Comparison of ENCODE assay signal across 12 mouse cellular contexts in the genomic region with DNA sequence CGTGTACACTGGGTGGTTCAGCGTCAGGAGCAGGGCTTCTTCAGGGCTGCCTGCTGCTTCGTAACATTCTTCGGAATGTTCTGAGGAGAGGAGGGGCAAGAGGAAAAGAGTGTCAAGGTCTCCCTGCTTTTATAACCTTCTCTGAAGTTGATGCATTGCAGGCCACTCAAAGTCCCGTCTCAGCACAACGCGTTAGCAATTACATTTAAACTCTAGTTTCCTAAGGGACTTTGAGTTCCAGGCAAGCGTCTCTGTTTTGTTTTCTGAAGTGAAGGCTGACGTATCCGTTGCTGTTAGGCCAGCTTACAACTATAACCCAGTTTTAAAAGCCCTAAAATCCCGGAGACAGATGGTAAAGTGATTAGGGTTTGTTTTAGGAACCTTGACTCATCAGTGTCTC. TPM values are rescaled to one million over a fixed set of nuclear protein-coding genes. Genes with fewer than 3 reads are reported as not detected.
A peak's percentile ranks its signal among the peaks of the same experiment; 100 is the strongest.
DNase-seq lines count a peak whose midpoint lies in the region; ATAC-seq lines count a peak whose summit lies in the region.
"Had no signal": no experiment of that assay in that cellular context is flagged by ENCODE, and none has a peak within 500 bp of the region (broad histone marks: within the 10 kb centered on the region; RNA-seq: fewer than 3 reads in every experiment).

No protein-coding gene starts in this region.

- no peaks in the 10 kb centered on the region for H3K4me1 ChIP-seq in embryonic facial prominence, embryonic 11.5 days (ENCODE audit: control insufficient read depth, insufficient read depth, low read length)
- no peaks in the 10 kb centered on the region for H3K4me1 ChIP-seq in limb, embryonic 12.5 days (replicated peaks)
- H3K4me1 ChIP-seq in hindbrain, embryonic 13.5 days (replicated peaks): no peaks in the 10 kb centered on the region
- H3K4me1 ChIP-seq in forebrain, embryonic 13.5 days: no peaks in the 10 kb centered on the region

- no peak; the same call in 1 of the 2 replicates for ATAC-seq in embryonic facial prominence, embryonic 11.5 days (replicated peaks; ENCODE audit: insufficient number of reproducible peaks, low FRiP score, low TSS enrichment, low read depth)
- ATAC-seq in limb, embryonic 12.5 days (ENCODE audit: insufficient number of reproducible peaks, insufficient read depth, low FRiP score, low TSS enrichment, low read depth): peak; percentile 74
- ATAC-seq in hindbrain, embryonic 13.5 days (ENCODE audit: low FRiP score): no peak
- ATAC-seq in forebrain, embryonic 13.5 days: no peak

- H3K9ac ChIP-seq in embryonic facial prominence, embryonic 11.5 days (replicated peaks; ENCODE audit: low read length): no peak overlapping the region
- H3K9ac ChIP-seq in limb, embryonic 12.5 days (replicated peaks): no peak overlapping the region
- H3K9ac ChIP-seq in hindbrain, embryonic 13.5 days: no peak overlapping the region
- H3K9ac ChIP-seq in forebrain, embryonic 13.5 days: no peak overlapping the region
- H3K9ac ChIP-seq: lung, embryonic 14.5 days had no signal

- no peak overlapping the region for H3K4me2 ChIP-seq in embryonic facial prominence, embryonic 11.5 days (ENCODE audit: low read depth, low read length)
- no peak overlapping the region for H3K4me2 ChIP-seq in limb, embryonic 12.5 days
- no peak overlapping the region for H3K4me2 ChIP-seq in hindbrain, embryonic 13.5 days
- H3K4me2 ChIP-seq in forebrain, embryonic 13.5 days: no peak overlapping the region
- H3K4me2 ChIP-seq: lung, embryonic 14.5 days had no signal

- H3K27ac ChIP-seq in embryonic facial prominence, embryonic 11.5 days (replicated peaks; ENCODE audit: low read depth, low read length): no peak overlapping the region
- no peak overlapping the region for H3K27ac ChIP-seq in limb, embryonic 12.5 days
- no peak overlapping the region for H3K27ac ChIP-seq in hindbrain, embryonic 13.5 days
- no peak overlapping the region for H3K27ac ChIP-seq in forebrain, embryonic 13.5 days

- H3K27me3 ChIP-seq in embryonic facial prominence, embryonic 11.5 days (ENCODE audit: control insufficient read depth, insufficient read depth, low read length): no peaks in the 10 kb centered on the region
- H3K27me3 ChIP-seq in limb, embryonic 12.5 days: no peaks in the 10 kb centered on the region
- no peaks in the 10 kb centered on the region for H3K27me3 ChIP-seq in hindbrain, embryonic 13.5 days
- H3K27me3 ChIP-seq in forebrain, embryonic 13.5 days: no peaks in the 10 kb centered on the region

- no peak overlapping the region for H3K4me3 ChIP-seq in embryonic facial prominence, embryonic 11.5 days (ENCODE audit: low read depth, low read length)
- H3K4me3 ChIP-seq in limb, embryonic 12.5 days (replicated peaks): no peak overlapping the region
- H3K4me3 ChIP-seq in hindbrain, embryonic 13.5 days: no peak overlapping the region
- no peak overlapping the region for H3K4me3 ChIP-seq in forebrain, embryonic 13.5 days
- H3K4me3 ChIP-seq: myocyte had no signal

- peak; percentile 9 to 38 for DNase-seq in heart, adult 18-20 months
- DNase-seq in heart, postnatal 4 days: no peak
- peak; percentile 44 for DNase-seq in adrenal gland, adult 8-10 months
- DNase-seq in embryonic facial prominence, embryonic 11.5 days (ENCODE audit: low spot score): peak; percentile 53
- no peak for DNase-seq in ovary, postnatal 10 days (ENCODE audit: low spot score)
- DNase-seq: cerebellum, postnatal 25 days; lung, embryonic 14.5 days; thymus, adult 2 months had no signal

- no peaks in the 10 kb centered on the region for H3K36me3 ChIP-seq in embryonic facial prominence, embryonic 11.5 days (replicated peaks; ENCODE audit: control insufficient read depth, insufficient read depth, low read depth, low read length)
- H3K36me3 ChIP-seq in limb, embryonic 12.5 days: peaks cover 41% of the 10 kb centered on the region
- peaks cover 5% of the 10 kb centered on the region; the same call in 1 of the 2 replicates for H3K36me3 ChIP-seq in hindbrain, embryonic 13.5 days
- H3K36me3 ChIP-seq in forebrain, embryonic 13.5 days (ENCODE audit: poor library complexity, severe bottlenecking): peaks cover 12% of the 10 kb centered on the region; the same call in 1 of the 2 replicates

- WGBS in embryonic facial prominence, embryonic 11.5 days: 54% methylated on average over 11 of the region's 11 CpGs
- WGBS in limb, embryonic 12.5 days: 14% methylated on average over 11 of the region's 11 CpGs
- WGBS in hindbrain, embryonic 13.5 days: 68% methylated on average over 11 of the region's 11 CpGs
- WGBS in forebrain, embryonic 13.5 days: 81% methylated on average over 11 of the region's 11 CpGs

- H3K9me3 ChIP-seq in embryonic facial prominence, embryonic 11.5 days (replicated peaks; ENCODE audit: control insufficient read depth, low read length): no peaks in the 10 kb centered on the region
- H3K9me3 ChIP-seq in limb, embryonic 12.5 days: no peaks in the 10 kb centered on the region
- H3K9me3 ChIP-seq in hindbrain, embryonic 13.5 days: no peaks in the 10 kb centered on the region
- no peaks in the 10 kb centered on the region for H3K9me3 ChIP-seq in forebrain, embryonic 13.5 days (replicated peaks)

RNA-seq across cellular contexts. Expression of a gene that starts 55.8 kb away (rescaled TPM):
- total RNA-seq in heart, adult 18-20 months (2021): 10 to 100 TPM; 19.2 to 20.8 TPM
- total RNA-seq in heart, postnatal 4 days (2021): 10 to 100 TPM; 24.3 to 31.3 TPM
- 100 to 1,000 TPM; 176 to 205 (median 188) TPM for total RNA-seq in adrenal gland, adult 8-10 months (2022)
- polyA plus RNA-seq in embryonic facial prominence, embryonic 11.5 days (2014; fragmentation: Nextera tagmentation; extraction: Ambion mirVana): 49.1 and 58.1 TPM in 2 replicates
- polyA plus RNA-seq in limb, embryonic 12.5 days (2016; fragmentation: Nextera tagmentation; extraction: Ambion mirVana): 51.5 and 52.2 TPM in 2 replicates
- polyA plus RNA-seq in hindbrain, embryonic 13.5 days (2015; fragmentation: Nextera tagmentation; extraction: Ambion mirVana): 16.0 and 17.0 TPM in 2 replicates
- polyA plus RNA-seq in forebrain, embryonic 13.5 days (2015; fragmentation: Nextera tagmentation; extraction: Ambion mirVana): 9.7 and 12.1 TPM in 2 replicates

Comparison
In these comparisons a context has a peak if more than half of its experiments do, and no peak if none do; other contexts are left out.
1. DNase-seq: peak in heart, adult 18-20 months (2 of 2), adrenal gland, adult 8-10 months (single experiment) and embryonic facial prominence, embryonic 11.5 days (single experiment); none in heart, postnatal 4 days (single experiment) and ovary, postnatal 10 days (single experiment).